Mouse (Mus musculus) myocyte (in vitro differentiated cells): ENCODE measurements around the gene Tcam1.

Source experiments
- CEBPB ChIP-seq: IDR thresholded peaks from 2 replicates; pipeline ENCODE4 v1.6.1; 2011; ENCODE audit warnings: mild to moderate bottlenecking, moderate library complexity; ENCODE audit not compliant: poor library complexity, insufficient read depth, severe bottlenecking
- E2F4 ChIP-seq: IDR thresholded peaks from one replicate; pipeline ENCODE4 v1.6.1; 2011; ENCODE audit warnings: mild to moderate bottlenecking, control low read depth, moderate library complexity; ENCODE audit not compliant: insufficient read depth
- MAX ChIP-seq: IDR thresholded peaks from one replicate; pipeline ENCODE4 v1.6.1; 2011; ENCODE audit warnings: low read depth, mild to moderate bottlenecking, control low read depth
- MYOD1 ChIP-seq, 3 experiments: IDR thresholded peaks; one replicate each; pipeline ENCODE4 v1.6.1; 2011; ENCODE audit warnings: control low read depth in 2 of 3, low read depth in 2 of 3, mild to moderate bottlenecking in 2 of 3, moderate library complexity in 1 of 3; ENCODE audit not compliant: insufficient read length in 2 of 3, control insufficient read depth in 1 of 3
- MYOG ChIP-seq, 3 experiments: IDR thresholded peaks; one replicate each; pipeline ENCODE4 v1.6.1; 2011; ENCODE audit warnings: control low read depth in 2 of 3, low read depth in 2 of 3, mild to moderate bottlenecking in 2 of 3; ENCODE audit not compliant: insufficient read length in 2 of 3, control insufficient read depth in 1 of 3, insufficient read depth in 1 of 3
- POLR2A ChIP-seq: IDR thresholded peaks from one replicate; pipeline ENCODE4 v1.6.1; 2011; ENCODE audit warnings: low read depth, mild to moderate bottlenecking, control low read depth, moderate library complexity; ENCODE audit not compliant: insufficient read length
- POLR2AphosphoS2 ChIP-seq: IDR thresholded peaks from one replicate; pipeline ENCODE4 v1.6.1; 2011; ENCODE audit warnings: low read depth, control low read depth; ENCODE audit not compliant: insufficient read length
- SRF ChIP-seq: IDR thresholded peaks from one replicate; pipeline ENCODE4 v1.6.1; 2011; ENCODE audit warnings: low read depth; ENCODE audit not compliant: control insufficient read depth, insufficient read length
- TCF12 ChIP-seq: IDR thresholded peaks from one replicate; pipeline ENCODE4 v1.6.1; 2011; ENCODE audit warnings: mild to moderate bottlenecking, control low read depth; ENCODE audit not compliant: poor library complexity, insufficient read depth, severe bottlenecking
- USF1 ChIP-seq: IDR thresholded peaks from one replicate; pipeline ENCODE4 v1.6.1; 2011; ENCODE audit warnings: low read depth, mild to moderate bottlenecking, control low read depth, moderate library complexity

DNA sequence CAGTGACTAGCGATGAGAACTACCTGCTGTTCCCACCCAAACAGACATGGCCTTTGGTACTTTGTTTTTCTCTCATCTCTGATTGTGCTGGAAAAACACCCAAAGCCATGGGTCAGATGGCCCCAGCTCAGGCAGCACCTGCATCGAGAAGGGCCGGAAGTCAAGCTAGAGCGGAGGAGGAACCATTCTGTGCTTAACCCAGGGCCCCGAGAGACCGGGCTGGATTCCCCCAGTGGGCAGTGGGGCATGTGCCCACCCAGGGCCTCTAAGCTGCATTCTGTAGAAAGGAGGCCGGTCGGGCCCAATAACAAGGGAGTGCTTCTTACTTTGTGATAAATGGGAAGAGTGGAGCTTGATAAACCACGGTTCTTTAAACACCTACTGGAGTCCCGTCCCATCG is 31.7 kb downstream of the Tcam1 start:
- TF ChIP-seq POLR2A: no peak
- TF ChIP-seq MYOD1 (IDR thresholded peaks at IDR 0.05; ENCODE audit: control insufficient read depth in 1 of 3, insufficient read length in 2 of 3, low read depth in 2 of 3): no peak
- TF ChIP-seq USF1: no peak
- no peak for TF ChIP-seq MYOG (IDR thresholded peaks at IDR 0.05; ENCODE audit: control insufficient read depth in 1 of 3, insufficient read depth in 1 of 3, insufficient read length in 2 of 3, low read depth in 2 of 3)
- TF ChIP-seq E2F4: no peak
- TF ChIP-seq TCF12: no peak
- no peak for TF ChIP-seq POLR2AphosphoS2
- no peak for TF ChIP-seq MAX
- no peak for TF ChIP-seq CEBPB
- TF ChIP-seq SRF: no peak
